8 mouse cellular contexts compared by ENCODE assay signal in the genomic region with DNA sequence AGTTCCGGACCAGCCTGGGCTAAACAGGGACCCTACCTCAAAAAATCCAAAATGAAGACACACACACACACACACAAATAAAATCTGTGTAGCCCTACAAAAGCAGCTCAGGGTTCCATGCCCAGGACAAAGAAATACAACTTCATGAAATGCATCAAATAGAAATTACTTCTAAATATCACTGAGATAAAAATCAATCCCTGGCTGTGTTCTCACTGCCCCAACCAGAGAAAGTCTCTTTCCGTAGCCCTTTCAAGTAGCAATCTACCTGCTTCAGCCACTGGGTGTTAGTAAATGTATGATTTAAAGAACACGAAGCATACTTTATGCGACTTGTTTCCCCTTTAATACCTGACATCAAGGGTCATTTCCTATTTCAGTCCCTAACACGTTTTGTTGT. TPM values are rescaled to one million over a fixed set of nuclear protein-coding genes. Genes with fewer than 3 reads are reported as not detected.
DNase-seq lines count a peak whose midpoint lies in the region; ATAC-seq and TF ChIP-seq lines count a peak whose summit lies in the region.

No protein-coding gene starts in this region.

- no peak overlapping the region for H3K27ac ChIP-seq in kidney, postnatal 0 days
- no peak overlapping the region for H3K27ac ChIP-seq in embryonic facial prominence, embryonic 12.5 days
- H3K27ac ChIP-seq in intestine, embryonic 15.5 days = no peak overlapping the region
- no peak overlapping the region for H3K27ac ChIP-seq in neural tube, embryonic 12.5 days

- peaks cover 15% of the 10 kb centered on the region for H3K4me1 ChIP-seq in kidney, postnatal 0 days (replicated peaks; ENCODE audit: insufficient read depth, low read length)
- H3K4me1 ChIP-seq in embryonic facial prominence, embryonic 12.5 days = peaks cover 10% of the 10 kb centered on the region
- peaks cover 13% of the 10 kb centered on the region for H3K4me1 ChIP-seq in intestine, embryonic 15.5 days (replicated peaks)
- peaks cover 14% of the 10 kb centered on the region for H3K4me1 ChIP-seq in neural tube, embryonic 12.5 days

- TF ChIP-seq CTCF in kidney, postnatal 0 days (IDR thresholded peaks at IDR 0.05; ENCODE audit: low read depth) = no peak

- peak overlapping the region; percentile 20; the same call in 1 of the 2 replicates for H3K9ac ChIP-seq in kidney, postnatal 0 days (ENCODE audit: low read depth, low read length)
- H3K9ac ChIP-seq in embryonic facial prominence, embryonic 12.5 days = peak overlapping the region; percentile 38
- no peak overlapping the region for H3K9ac ChIP-seq in intestine, embryonic 15.5 days
- peak overlapping the region; percentile 33 for H3K9ac ChIP-seq in neural tube, embryonic 12.5 days

- no peak for DNase-seq in kidney, postnatal 0 days (ENCODE audit: low spot score)
- no peak for DNase-seq in kidney, postnatal 25 days
- no peak for DNase-seq in adrenal gland, postnatal 25 days
- no peak for DNase-seq in right cerebral cortex, postnatal 10 days (ENCODE audit: low spot score in 2 of 2)
- no peak for DNase-seq in ovary, adult 18-20 months (ENCODE audit: low spot score)

- 23% methylated on average over 5 of the region's 5 CpGs for WGBS in kidney, postnatal 0 days
- WGBS in embryonic facial prominence, embryonic 12.5 days = 28% methylated on average over 5 of the region's 5 CpGs
- 33% methylated on average over 5 of the region's 5 CpGs for WGBS in intestine, embryonic 15.5 days
- WGBS in neural tube, embryonic 12.5 days = 29% methylated on average over 5 of the region's 5 CpGs

- peak overlapping the region; percentile 64 for H3K4me2 ChIP-seq in kidney, postnatal 0 days (ENCODE audit: low read length)
- H3K4me2 ChIP-seq in embryonic facial prominence, embryonic 12.5 days (replicated peaks) = peak overlapping the region; percentile 55
- H3K4me2 ChIP-seq in intestine, embryonic 15.5 days (replicated peaks) = peak overlapping the region; percentile 92
- peak overlapping the region; percentile 75 for H3K4me2 ChIP-seq in neural tube, embryonic 12.5 days (replicated peaks)

- no peaks in the 10 kb centered on the region for H3K27me3 ChIP-seq in kidney, postnatal 0 days (ENCODE audit: insufficient read depth, low read length)
- H3K27me3 ChIP-seq in embryonic facial prominence, embryonic 12.5 days = no peaks in the 10 kb centered on the region
- no peaks in the 10 kb centered on the region for H3K27me3 ChIP-seq in intestine, embryonic 15.5 days (replicated peaks)
- no peaks in the 10 kb centered on the region for H3K27me3 ChIP-seq in neural tube, embryonic 12.5 days (replicated peaks)

- H3K4me3 ChIP-seq in kidney, postnatal 0 days (replicated peaks; ENCODE audit: low read depth, low read length) = peak overlapping the region; percentile 84
- peak overlapping the region; percentile 73 for H3K4me3 ChIP-seq in embryonic facial prominence, embryonic 12.5 days
- peak overlapping the region; percentile 85 for H3K4me3 ChIP-seq in intestine, embryonic 15.5 days (replicated peaks)
- H3K4me3 ChIP-seq in neural tube, embryonic 12.5 days = peak overlapping the region; percentile 87

- 0 out of 2 replicates have a peak, but pooled peaks cover 8% of the 10 kb centered on the region for H3K36me3 ChIP-seq in kidney, postnatal 0 days (ENCODE audit: insufficient read depth, low read length)
- peaks cover 21% of the 10 kb centered on the region for H3K36me3 ChIP-seq in embryonic facial prominence, embryonic 12.5 days
- H3K36me3 ChIP-seq in intestine, embryonic 15.5 days = no peaks in the 10 kb centered on the region
- peaks cover 20% of the 10 kb centered on the region; the same call in 1 of the 2 replicates for H3K36me3 ChIP-seq in neural tube, embryonic 12.5 days

- no peaks in the 10 kb centered on the region for H3K9me3 ChIP-seq in kidney, postnatal 0 days (replicated peaks; ENCODE audit: low read length)
- H3K9me3 ChIP-seq in embryonic facial prominence, embryonic 12.5 days = no peaks in the 10 kb centered on the region
- H3K9me3 ChIP-seq in intestine, embryonic 15.5 days = no peaks in the 10 kb centered on the region
- no peaks in the 10 kb centered on the region; the same call in 1 of the 2 replicates for H3K9me3 ChIP-seq in neural tube, embryonic 12.5 days

- ATAC-seq in kidney, postnatal 0 days (replicated peaks; ENCODE audit: low FRiP score, low read depth) = no peak
- ATAC-seq in embryonic facial prominence, embryonic 12.5 days (ENCODE audit: insufficient number of reproducible peaks, insufficient read depth, low FRiP score, low TSS enrichment) = no peak
- ATAC-seq in intestine, embryonic 15.5 days = no peak
- no peak for ATAC-seq in neural tube, embryonic 12.5 days (ENCODE audit: low FRiP score, low read depth)

RNA-seq across cellular contexts. Expression of gene Sirt1, which starts 44.2 kb away (rescaled TPM):
- 5.8 and 6.7 TPM in 2 replicates for polyA plus RNA-seq in kidney, postnatal 0 days (2015; fragmentation: Nextera tagmentation; extraction: Ambion mirVana)
- 7.3 and 8.3 TPM in 2 replicates for polyA plus RNA-seq in embryonic facial prominence, embryonic 12.5 days (2016; fragmentation: Nextera tagmentation; extraction: Ambion mirVana)
- 4.0 and 5.2 TPM in 2 replicates for polyA plus RNA-seq in intestine, embryonic 15.5 days (2015; fragmentation: Nextera tagmentation; extraction: Ambion mirVana)
- 10.8 and 10.9 TPM in 2 replicates for polyA plus RNA-seq in neural tube, embryonic 12.5 days (2016; fragmentation: Nextera tagmentation; extraction: Ambion mirVana)
- 16.2 and 17.7 TPM in 2 replicates for total RNA-seq in adrenal gland, postnatal 25 days (2021)

RNA-seq across cellular contexts. Expression of gene Dnajc12, which starts 44.9 kb away (rescaled TPM):
- polyA plus RNA-seq in kidney, postnatal 0 days (2015; fragmentation: Nextera tagmentation; extraction: Ambion mirVana) = 18.4 and 19.9 TPM in 2 replicates
- polyA plus RNA-seq in embryonic facial prominence, embryonic 12.5 days (2016; fragmentation: Nextera tagmentation; extraction: Ambion mirVana) = 11.0 and 11.6 TPM in 2 replicates
- polyA plus RNA-seq in intestine, embryonic 15.5 days (2015; fragmentation: Nextera tagmentation; extraction: Ambion mirVana) = 8.6 and 9.8 TPM in 2 replicates
- 19.3 and 21.1 TPM in 2 replicates for polyA plus RNA-seq in neural tube, embryonic 12.5 days (2016; fragmentation: Nextera tagmentation; extraction: Ambion mirVana)
- 9.0 and 15.1 TPM in 2 replicates for total RNA-seq in adrenal gland, postnatal 25 days (2021)
